Mouse (Mus musculus): ENCODE data around the gene Lhcgr. TPM values are rescaled to one million over a fixed set of nuclear protein-coding genes. Genes with fewer than 3 reads are reported as not detected.

Gene Lhcgr
- polyA plus RNA-seq, 1 experiment from 2014 or later = not detected

DNA sequence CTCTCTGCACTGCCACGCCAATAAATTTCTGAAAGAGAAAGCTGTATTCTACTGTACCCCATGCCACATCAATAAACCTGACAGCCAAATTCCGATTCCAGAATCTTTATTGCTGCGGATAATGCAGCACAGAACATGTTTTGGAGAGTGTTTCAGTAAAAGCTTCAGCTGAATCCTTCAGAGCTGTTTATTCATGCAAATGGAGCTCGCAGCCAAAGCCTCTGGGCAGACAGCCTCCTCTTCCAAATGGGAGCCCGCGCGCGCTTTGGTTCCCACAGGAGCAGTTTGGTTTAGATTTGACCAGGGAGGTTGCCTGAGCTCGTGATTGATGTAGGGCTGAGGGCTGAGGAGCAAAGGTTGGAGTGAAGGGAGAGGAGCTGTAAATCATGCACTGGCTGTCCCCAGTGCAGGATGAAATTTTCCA, 17.7 kb downstream of the Lhcgr start:
- no peaks in the 10 kb centered on the region for H3K9me3 ChIP-seq (replicated peaks)
- H3K27ac ChIP-seq (replicated peaks) = no peak overlapping the region
- H3K36me3 ChIP-seq = no peaks in the 10 kb centered on the region
- ATAC-seq (ENCODE audit: insufficient number of reproducible peaks, low FRiP score, low TSS enrichment, low read depth) = no peak
- 0 out of 2 replicates have a peak overlapping the region, but pooled peaks have one; percentile 2 for H3K4me2 ChIP-seq (replicated peaks)
- H3K9ac ChIP-seq = no peak overlapping the region
- WGBS = 22% methylated on average over 9 of the region's 9 CpGs
- H3K4me3 ChIP-seq (replicated peaks) = no peak overlapping the region
- peaks cover 13% of the 10 kb centered on the region; the same call in 1 of the 2 replicates for H3K4me1 ChIP-seq
- no peaks in the 10 kb centered on the region for H3K27me3 ChIP-seq

DNA sequence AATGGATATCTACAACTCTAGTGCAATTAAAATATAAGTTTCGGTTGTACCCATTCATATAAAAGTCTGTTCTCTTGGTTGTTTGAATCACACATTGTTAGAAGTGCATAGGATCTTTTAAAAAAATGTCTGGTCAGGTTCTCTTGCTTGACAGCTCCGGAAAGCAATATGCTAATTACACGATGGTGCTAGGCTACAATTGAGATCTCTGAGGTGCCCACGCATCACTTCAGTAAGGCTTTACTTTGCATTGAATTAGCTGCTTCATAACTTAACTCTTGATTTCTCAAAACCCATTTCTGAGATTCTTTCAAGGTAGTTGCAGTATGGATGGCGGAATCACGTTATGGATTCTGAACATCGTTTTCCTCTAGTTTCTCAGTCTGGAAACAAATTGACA, 21.7 kb downstream of the Lhcgr start:
- Histone ChIP-seq H3K27ac (replicated peaks) (no peak overlapping the region), H3K9me3 (replicated peaks) (no peaks in the 10 kb centered on the region), H3K9ac (no peak overlapping the region), H3K36me3 (no peaks in the 10 kb centered on the region), H3K4me2 (replicated peaks) (no peak overlapping the region), H3K4me1 (peaks cover 9% of the 10 kb centered on the region; the same call in 1 of the 2 replicates), H3K27me3 (no peaks in the 10 kb centered on the region), H3K4me3 (replicated peaks) (no peak overlapping the region)
- ATAC-seq (ENCODE audit: insufficient number of reproducible peaks, low FRiP score, low TSS enrichment, low read depth) = no peak
- WGBS = 87% methylated on average over 7 of the region's 7 CpGs

DNA sequence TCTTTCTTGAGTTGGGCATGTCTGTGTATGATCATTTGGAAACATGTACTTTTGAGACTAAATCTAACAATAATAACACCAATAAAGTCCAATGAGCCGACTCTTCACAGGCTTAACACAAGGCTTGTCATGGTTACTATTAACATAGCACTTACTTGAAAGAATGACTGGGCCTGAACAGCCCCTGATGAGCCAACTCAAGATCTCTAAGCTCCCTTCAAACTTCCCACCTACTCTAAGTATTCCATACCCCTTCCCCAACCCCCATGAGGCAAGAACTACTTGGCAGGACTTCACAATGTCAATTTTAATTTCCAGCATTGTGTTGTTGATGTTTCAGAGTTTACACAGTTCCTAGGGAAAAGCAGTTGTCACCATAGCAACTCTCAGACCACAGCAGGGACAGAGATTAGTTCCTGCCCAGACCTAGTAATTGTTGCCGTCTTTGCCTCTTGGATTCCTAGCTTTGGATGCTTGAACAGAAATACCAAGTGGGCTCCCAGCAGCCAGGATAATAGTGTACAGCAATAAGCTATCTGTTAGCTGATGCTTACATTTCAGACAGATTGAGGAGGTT, 22.4 kb downstream of the Lhcgr start:
- ATAC-seq (ENCODE audit: insufficient number of reproducible peaks, low FRiP score, low TSS enrichment, low read depth) = no peak
- no peaks in the 10 kb centered on the region for H3K9me3 ChIP-seq (replicated peaks)
- no peak overlapping the region for H3K27ac ChIP-seq (replicated peaks)
- H3K4me3 ChIP-seq (replicated peaks) = no peak overlapping the region
- H3K4me2 ChIP-seq (replicated peaks) = no peak overlapping the region
- no peak overlapping the region for H3K9ac ChIP-seq
- H3K36me3 ChIP-seq = no peaks in the 10 kb centered on the region
- 43% methylated on average over 2 of the region's 2 CpGs for WGBS
- peaks cover 7% of the 10 kb centered on the region; the same call in 1 of the 2 replicates for H3K4me1 ChIP-seq
- H3K27me3 ChIP-seq = no peaks in the 10 kb centered on the region

DNA sequence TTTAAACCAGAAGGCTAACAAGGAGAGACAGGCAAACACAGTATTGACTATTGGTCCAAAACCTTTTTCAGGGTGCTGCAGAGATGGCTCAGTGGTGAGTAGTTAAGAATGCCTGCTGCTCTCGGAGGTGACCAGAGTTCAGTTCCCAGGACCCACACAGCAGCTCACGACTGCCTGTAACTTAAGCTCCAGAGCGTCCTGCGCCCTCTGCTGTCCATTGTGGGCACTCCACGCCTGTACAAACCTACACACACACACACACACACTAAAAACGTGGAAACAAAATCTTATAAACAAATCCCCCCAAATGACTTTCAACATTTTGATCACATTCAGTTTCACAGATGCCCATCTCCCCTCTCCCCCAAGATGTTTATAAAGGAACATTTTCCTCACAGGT, 24.9 kb downstream of the Lhcgr start:
- no peak for ATAC-seq (ENCODE audit: insufficient number of reproducible peaks, low FRiP score, low TSS enrichment, low read depth)
- Histone ChIP-seq H3K4me2 (replicated peaks) (no peak overlapping the region), H3K27ac (replicated peaks) (no peak overlapping the region), H3K9ac (no peak overlapping the region), H3K27me3 (no peaks in the 10 kb centered on the region; the same call in 1 of the 2 replicates), H3K4me3 (replicated peaks) (no peak overlapping the region), H3K9me3 (replicated peaks) (no peaks in the 10 kb centered on the region), H3K36me3 (no peaks in the 10 kb centered on the region), H3K4me1 (no peaks in the 10 kb centered on the region)
- WGBS = 79% methylated on average over 6 of the region's 6 CpGs

DNA sequence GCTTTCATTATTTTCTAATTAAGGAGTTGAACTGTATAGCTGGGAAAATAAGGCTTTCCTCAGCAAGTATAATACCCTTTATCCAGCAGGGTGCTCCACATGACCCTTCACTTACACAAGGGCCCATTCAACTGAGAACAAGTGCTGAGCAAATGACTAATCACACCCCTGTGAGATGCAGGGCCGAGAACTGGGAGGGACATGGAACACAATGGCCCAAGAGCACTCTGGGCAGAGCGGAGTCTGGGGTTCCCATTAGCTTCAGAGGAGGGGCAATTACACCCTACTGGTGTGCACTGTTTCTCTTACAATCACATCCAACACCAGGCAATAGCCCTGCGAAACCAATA, 27.7 kb downstream of the Lhcgr start:
- 60% methylated on average over 3 of the region's 3 CpGs for WGBS
- no peaks in the 10 kb centered on the region for H3K9me3 ChIP-seq (replicated peaks)
- no peaks in the 10 kb centered on the region for H3K36me3 ChIP-seq
- H3K27me3 ChIP-seq = no peaks in the 10 kb centered on the region; the same call in 1 of the 2 replicates
- H3K27ac ChIP-seq (replicated peaks) = no peak overlapping the region
- H3K4me1 ChIP-seq = no peaks in the 10 kb centered on the region
- no peak overlapping the region for H3K9ac ChIP-seq
- no peak overlapping the region for H3K4me3 ChIP-seq (replicated peaks)
- no peak overlapping the region for H3K4me2 ChIP-seq (replicated peaks)
- ATAC-seq (ENCODE audit: insufficient number of reproducible peaks, low FRiP score, low TSS enrichment, low read depth) = no peak

DNA sequence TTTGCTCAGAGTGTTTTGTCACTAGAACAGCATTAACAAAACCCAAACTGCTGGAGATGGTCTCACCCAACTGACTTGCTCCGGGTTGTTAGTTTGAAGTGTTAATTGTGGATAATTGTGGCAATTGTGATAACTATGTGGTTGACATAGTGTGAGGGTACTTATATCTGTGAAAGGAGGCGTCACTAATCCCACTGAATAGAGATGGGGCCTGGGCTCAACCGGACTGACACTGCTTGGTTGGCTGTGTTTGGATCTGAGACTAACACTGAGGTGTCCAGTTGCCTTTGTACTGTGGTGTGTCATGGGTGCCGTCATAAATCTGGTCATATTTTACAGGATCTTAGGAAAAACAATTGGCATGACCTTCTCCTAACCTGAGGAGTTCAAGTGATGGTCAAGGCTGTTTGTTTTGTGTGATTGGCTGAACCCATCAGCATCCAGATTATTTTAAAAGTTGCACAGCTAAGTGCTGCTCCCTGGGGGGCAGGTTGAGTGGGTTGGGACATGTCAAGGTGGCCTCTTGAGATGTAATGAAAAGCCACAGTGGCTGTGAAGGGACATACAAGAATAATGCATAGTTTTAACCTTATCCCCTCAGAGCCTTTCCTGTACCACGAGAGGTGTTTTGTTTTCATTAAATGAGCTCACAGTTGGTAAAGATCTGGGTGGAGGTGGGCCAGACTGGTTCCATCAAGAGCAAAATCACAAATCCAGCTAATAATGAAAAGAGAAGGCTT, 28.2 kb downstream of the Lhcgr start:
- H3K36me3 ChIP-seq = no peaks in the 10 kb centered on the region
- H3K4me1 ChIP-seq = no peaks in the 10 kb centered on the region
- ATAC-seq (ENCODE audit: insufficient number of reproducible peaks, low FRiP score, low TSS enrichment, low read depth) = no peak
- 54% methylated on average over 5 of the region's 5 CpGs for WGBS
- no peak overlapping the region for H3K4me2 ChIP-seq (replicated peaks)
- no peak overlapping the region for H3K9ac ChIP-seq
- H3K4me3 ChIP-seq (replicated peaks) = no peak overlapping the region
- H3K9me3 ChIP-seq (replicated peaks) = no peaks in the 10 kb centered on the region
- no peaks in the 10 kb centered on the region; the same call in 1 of the 2 replicates for H3K27me3 ChIP-seq
- no peak overlapping the region for H3K27ac ChIP-seq (replicated peaks)

DNA sequence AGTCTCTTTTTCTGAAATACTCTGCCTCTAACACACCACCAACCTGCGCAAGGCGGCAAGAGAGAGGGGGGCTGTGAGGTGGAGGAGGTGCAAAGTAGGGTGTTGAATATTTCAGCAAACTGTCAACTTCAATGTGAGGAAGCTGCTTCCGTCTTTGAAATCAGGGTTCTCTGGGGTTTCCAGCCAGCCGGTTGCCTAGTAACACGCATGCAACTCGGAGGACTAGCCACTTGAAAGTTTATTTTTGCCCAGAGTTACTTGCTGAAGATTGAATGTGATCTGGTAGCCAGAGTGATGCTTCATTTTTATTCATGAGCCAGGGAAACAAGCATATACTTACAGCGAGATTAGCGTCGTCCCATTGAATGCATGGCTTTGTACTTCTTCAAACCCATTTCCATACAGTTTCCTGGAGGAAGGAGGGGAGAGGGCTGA, 33.8 kb downstream of the Lhcgr start:
- ATAC-seq (ENCODE audit: insufficient number of reproducible peaks, low FRiP score, low TSS enrichment, low read depth) = no peak
- Histone ChIP-seq H3K36me3 (no peaks in the 10 kb centered on the region), H3K27ac (replicated peaks) (no peak overlapping the region), H3K4me2 (replicated peaks) (no peak overlapping the region), H3K9ac (no peak overlapping the region), H3K4me3 (replicated peaks) (no peak overlapping the region), H3K4me1 (peaks cover 10% of the 10 kb centered on the region), H3K9me3 (replicated peaks) (no peaks in the 10 kb centered on the region), H3K27me3 (no peaks in the 10 kb centered on the region; the same call in 1 of the 2 replicates)
- 22% methylated on average over 9 of the region's 9 CpGs for WGBS

DNA sequence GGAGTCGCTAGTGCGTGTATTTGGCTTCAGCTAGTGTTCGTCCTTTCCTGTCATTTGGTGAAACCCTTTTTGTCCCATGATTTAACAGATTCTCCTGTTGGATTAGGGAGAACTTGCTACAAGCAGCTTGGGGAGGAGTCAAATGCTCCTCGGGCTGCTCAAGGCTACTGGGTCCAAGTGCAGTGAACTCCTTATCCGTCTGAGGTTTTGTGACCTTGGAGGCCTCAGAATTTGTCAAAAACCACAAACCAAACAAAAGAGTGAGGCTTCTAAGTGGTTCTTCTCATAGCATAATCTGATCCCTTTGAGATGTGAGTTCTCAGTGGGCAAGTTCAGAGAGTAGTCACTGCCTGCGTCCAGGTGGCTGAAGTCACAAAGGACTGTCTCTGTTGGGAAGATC, 36.0 kb downstream of the Lhcgr start:
- no peak overlapping the region for H3K27ac ChIP-seq (replicated peaks)
- no peak for ATAC-seq (ENCODE audit: insufficient number of reproducible peaks, low FRiP score, low TSS enrichment, low read depth)

DNA sequence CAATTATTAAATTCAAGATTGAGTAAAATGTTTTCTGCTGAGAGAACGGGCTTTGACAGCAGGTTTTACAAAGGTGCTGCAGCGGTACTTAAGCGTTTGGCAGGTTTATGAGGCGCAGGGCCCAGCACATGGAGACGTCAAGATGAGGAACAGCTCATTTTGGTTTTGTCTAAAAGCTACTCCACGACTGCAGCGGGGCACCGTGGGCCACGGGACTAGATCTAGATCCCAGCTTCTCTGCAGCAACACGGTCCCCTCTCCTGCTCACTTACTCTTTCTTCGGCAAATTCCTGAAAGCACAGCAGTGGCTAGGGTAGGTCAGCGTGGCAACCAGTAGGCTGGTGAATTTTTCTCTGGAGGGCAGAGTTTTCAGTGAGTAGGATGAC, 38.3 kb downstream of the Lhcgr start:
- no peak overlapping the region for H3K9ac ChIP-seq
- no peaks in the 10 kb centered on the region for H3K27me3 ChIP-seq
- H3K27ac ChIP-seq (replicated peaks) = no peak overlapping the region
- ATAC-seq (ENCODE audit: insufficient number of reproducible peaks, low FRiP score, low TSS enrichment, low read depth) = no peak
- H3K4me1 ChIP-seq = peaks cover 13% of the 10 kb centered on the region
- 0 out of 2 replicates have a peak overlapping the region, but pooled peaks have one; percentile 7 for H3K4me3 ChIP-seq (replicated peaks)
- H3K36me3 ChIP-seq = no peaks in the 10 kb centered on the region
- no peaks in the 10 kb centered on the region for H3K9me3 ChIP-seq (replicated peaks)
- H3K4me2 ChIP-seq (replicated peaks) = peak overlapping the region; percentile 34
- WGBS = 53% methylated on average over 12 of the region's 12 CpGs

More for the DNA sequence above, 36.0 kb downstream of the Lhcgr start:
- Histone ChIP-seq H3K27me3 (no peaks in the 10 kb centered on the region), H3K4me1 (peaks cover 13% of the 10 kb centered on the region), H3K9ac (no peak overlapping the region), H3K36me3 (no peaks in the 10 kb centered on the region), H3K4me3 (replicated peaks) (no peak overlapping the region), H3K4me2 (replicated peaks) (no peak overlapping the region), H3K9me3 (replicated peaks) (no peaks in the 10 kb centered on the region)
- WGBS = 73% methylated on average over 6 of the region's 6 CpGs

DNA sequence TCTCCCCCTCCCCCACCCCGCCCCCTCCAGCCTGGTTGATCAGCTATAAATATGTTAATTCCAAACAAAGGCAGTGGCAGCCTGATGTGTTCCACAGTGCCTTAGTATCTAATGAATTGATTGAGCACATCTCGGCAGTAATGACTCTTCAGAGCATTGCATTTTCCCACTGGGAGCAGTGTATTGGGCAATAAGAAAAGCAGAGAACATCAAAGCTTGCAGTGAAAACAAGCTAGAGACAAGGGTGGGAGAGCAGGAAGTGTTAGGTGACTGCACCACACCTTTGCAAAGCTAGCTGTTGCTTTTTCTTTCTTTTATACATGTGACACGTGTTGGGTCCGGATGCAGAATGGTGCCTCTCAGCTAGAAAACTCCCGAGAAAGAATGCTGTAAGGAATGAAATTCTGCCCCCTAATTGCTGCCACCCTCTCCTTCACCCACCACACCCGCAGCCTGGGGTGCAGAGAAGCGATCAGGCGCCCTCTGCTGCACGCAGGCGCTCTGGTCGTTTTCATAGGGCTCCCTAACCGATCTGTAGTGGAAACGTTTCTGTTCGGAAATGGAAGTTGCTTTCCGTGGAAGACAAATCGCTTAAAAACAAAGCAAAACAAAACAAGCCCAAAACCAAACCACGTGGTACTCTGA, 38.8 kb downstream of the Lhcgr start:
- no peak overlapping the region for H3K9ac ChIP-seq
- no peaks in the 10 kb centered on the region for H3K36me3 ChIP-seq
- 8% methylated on average over 17 of the region's 17 CpGs for WGBS
- no peaks in the 10 kb centered on the region for H3K9me3 ChIP-seq (replicated peaks)
- H3K27me3 ChIP-seq = no peaks in the 10 kb centered on the region
- no peak overlapping the region for H3K27ac ChIP-seq (replicated peaks)
- H3K4me1 ChIP-seq = peaks cover 13% of the 10 kb centered on the region
- H3K4me2 ChIP-seq (replicated peaks) = peak overlapping the region; percentile 34
- H3K4me3 ChIP-seq (replicated peaks) = 0 out of 2 replicates have a peak overlapping the region, but pooled peaks have one; percentile 7
- 0 out of 2 replicates have a peak, but pooled peaks have one; percentile 63 for ATAC-seq (ENCODE audit: insufficient number of reproducible peaks, low FRiP score, low TSS enrichment, low read depth)

DNA sequence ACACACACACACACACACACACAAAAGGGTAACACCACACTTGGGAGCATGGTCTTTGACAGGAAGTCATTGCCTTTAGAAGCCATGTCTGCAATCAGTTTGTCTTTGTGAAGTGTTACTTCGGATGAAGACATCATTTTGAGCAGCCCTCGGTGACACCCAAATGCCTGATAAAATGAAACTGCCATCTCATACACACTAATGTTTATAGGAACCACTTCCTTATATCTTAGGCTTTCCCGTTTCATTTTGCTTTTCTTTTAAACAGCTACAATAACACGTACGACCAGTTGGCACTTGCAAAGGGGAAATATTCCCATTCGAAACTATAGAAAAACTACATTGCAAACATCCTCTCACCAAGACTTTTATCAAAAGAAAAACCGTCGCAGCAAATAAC, 42.1 kb downstream of the Lhcgr start:
- no peak for ATAC-seq (ENCODE audit: insufficient number of reproducible peaks, low FRiP score, low TSS enrichment, low read depth)
- no peak overlapping the region for H3K27ac ChIP-seq (replicated peaks)
- peaks cover 8% of the 10 kb centered on the region for H3K4me1 ChIP-seq
- WGBS = 71% methylated on average over 8 of the region's 8 CpGs
- H3K9ac ChIP-seq = no peak overlapping the region
- no peaks in the 10 kb centered on the region for H3K27me3 ChIP-seq
- no peak overlapping the region for H3K4me3 ChIP-seq (replicated peaks)
- no peaks in the 10 kb centered on the region for H3K9me3 ChIP-seq (replicated peaks)
- no peak overlapping the region for H3K4me2 ChIP-seq (replicated peaks)
- H3K36me3 ChIP-seq = no peaks in the 10 kb centered on the region
